Mouse (Mus musculus) MEL (cell line): ENCODE data around the gene Krtap6-2.

Source experiments
- CHD1 ChIP-seq: IDR thresholded peaks from 2 replicates; pipeline ENCODE4 v1.6.1; 2012; ENCODE audit warnings: low read depth, mild to moderate bottlenecking, inconsistent platforms, low read length, improper control_type of control experiment
- CTCF ChIP-seq, 3 experiments: IDR thresholded peaks in 2 of 3; conservative IDR thresholded peaks in 1 of 3; 2 replicates each; pipeline ENCODE4 v1.5.1; 2011 to 2012; ENCODE audit warnings: low read length in 3 of 3, low read depth in 2 of 3, mild to moderate bottlenecking in 2 of 3, improper control_type of control experiment in 1 of 3, inconsistent platforms in 1 of 3, mixed read lengths in 1 of 3, moderate library complexity in 1 of 3; ENCODE audit not compliant: control insufficient read depth in 1 of 3, insufficient read depth in 1 of 3, poor library complexity in 1 of 3, severe bottlenecking in 1 of 3
- GATA1 ChIP-seq: IDR thresholded peaks from 2 replicates; pipeline ENCODE4 v1.6.1; 2011; ENCODE audit warnings: low read depth, low read length, improper control_type of control experiment

DNA sequence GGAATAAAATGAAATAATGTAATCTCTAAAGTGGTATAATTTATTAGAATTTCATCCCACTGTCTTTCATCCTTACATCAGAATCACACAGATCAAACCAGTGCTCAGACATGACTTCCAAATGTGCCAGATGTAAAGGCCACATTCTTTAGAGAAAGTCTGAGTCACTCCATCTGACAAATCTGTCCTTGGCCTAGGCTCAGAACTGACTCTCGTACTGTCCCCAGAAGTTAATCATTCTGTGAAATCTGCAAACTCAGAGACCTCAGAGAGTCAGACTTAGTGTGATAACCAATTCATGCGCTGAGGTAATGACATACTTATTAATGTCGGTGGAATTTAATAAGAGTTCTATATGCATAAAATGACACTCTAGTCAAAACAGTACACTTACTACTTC, 3.6 kb downstream of the Krtap6-2 start:
- TF ChIP-seq CTCF (IDR thresholded peaks at IDR 0.05 in 2 of 3, conservative IDR thresholded peaks at IDR 0.05 in 1 of 3; ENCODE audit: control insufficient read depth in 1 of 3, insufficient read depth in 1 of 3, low read depth in 2 of 3, low read length in 3 of 3, poor library complexity in 1 of 3, severe bottlenecking in 1 of 3) (no peak), CHD1 (no peak), GATA1 (no peak)
